Mouse (Mus musculus) layer of hippocampus, postnatal 14 days (tissue): ENCODE data around the gene Gpr68. TPM values are rescaled to one million over a fixed set of nuclear protein-coding genes. Genes with fewer than 3 reads are reported as not detected.

Experiments
- DNase-seq, 2 experiments: peaks; one replicate each; pipeline ENCODE4 v3.0.0; 2021 to 2022; ENCODE audit warnings: low spot score in 2 of 2, mixed read lengths in 1 of 2
- total RNA-seq, 2 experiments: library from RNA; stranded (reverse); gene quantifications; 2 replicates each; pipeline ENCODE4 v1.2.3; 2021

Gene Gpr68
- total RNA-seq, 2 experiments from 2014 or later = 20.8 to 24.4 TPM

DNA sequence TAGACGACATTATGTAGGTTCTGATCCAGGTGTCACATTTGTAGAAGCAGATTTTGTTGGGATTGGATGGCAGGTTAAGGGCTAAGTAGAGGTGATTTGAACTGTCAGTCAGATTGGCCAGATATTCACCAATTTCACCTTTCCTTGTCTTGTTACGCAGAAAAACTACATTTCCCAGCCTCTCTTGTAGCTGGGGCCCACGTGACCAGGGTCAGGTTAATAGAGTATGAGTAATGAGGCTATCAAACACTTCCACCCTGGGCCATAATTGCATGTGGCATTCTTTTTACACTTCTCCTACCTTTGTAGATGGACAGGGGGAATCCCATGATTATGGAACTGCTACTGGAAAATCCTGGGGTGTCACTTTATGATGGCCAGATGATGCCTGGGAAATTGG is 34.4 kb downstream of the Gpr68 start:
- DNase-seq = no peak

DNA sequence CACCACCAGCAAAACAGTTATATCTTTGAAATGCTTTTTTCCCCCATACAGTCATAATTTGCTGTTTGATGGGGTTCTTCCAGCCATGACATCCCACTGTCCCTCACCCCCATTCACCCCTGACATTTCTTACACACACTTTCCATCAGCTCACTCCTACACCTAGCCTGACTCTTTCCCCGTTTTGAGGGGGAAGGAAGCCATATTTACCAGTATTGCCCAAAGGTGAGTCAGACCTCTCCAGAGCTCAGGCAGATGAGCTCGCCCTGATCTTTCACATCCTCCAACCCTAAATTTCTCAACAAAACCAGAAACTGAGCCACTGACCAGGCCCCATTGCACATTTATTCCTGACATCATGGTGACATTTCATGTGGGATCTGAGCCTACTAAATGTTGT is 36.2 kb downstream of the Gpr68 start:
- no peak for DNase-seq

GRCm38 (mm10) chr12:100871234-100871633 is 36.8 kb downstream of the Gpr68 start:
- no peak for DNase-seq

- DNase-seq = no peak
These were observed 39.9 kb downstream of the Gpr68 start for GRCm38 (mm10) chr12:100868049-100868622.

DNA sequence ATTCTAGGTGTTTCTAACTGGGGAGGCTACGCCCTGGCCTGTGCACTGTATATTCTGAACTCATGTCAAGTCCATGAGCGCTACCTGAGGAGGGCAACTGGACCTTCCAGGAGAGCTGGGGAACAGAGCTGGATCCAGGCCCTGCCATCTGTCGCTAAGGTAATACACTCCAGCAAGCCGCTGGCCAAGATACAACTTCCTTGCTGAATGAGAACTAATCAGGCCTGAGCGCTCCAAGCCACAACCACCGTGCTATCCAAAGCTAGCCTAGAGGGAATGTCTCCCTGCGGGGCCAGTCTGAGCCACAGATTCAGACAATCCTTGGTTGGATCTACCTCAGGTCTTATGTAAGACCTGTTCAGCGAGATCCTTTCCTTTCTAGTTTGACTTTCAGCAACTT is 40.9 kb downstream of the Gpr68 start:
- DNase-seq = no peak

- no peak for DNase-seq
These were observed 42.4 kb downstream of the Gpr68 start for GRCm38 (mm10) chr12:100865509-100866078.

DNA sequence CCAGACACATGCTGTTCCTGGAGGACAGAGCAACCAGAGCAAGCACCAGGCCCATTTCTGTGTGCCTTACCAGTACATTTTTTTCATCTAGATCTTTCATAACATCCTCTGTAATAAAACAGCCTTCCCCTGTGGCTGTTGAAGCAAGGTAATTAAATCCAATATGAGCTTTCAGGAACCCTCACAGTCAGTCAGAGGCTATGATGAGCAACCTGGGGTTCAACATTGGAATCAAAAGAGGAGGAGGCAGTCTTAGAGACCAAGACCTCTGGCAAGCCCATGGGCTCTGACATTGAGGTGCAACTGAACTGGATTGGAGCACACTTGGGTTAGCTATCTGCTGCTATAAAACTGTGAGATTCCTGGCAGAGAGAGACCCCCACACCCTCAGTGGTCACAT is 42.9 kb downstream of the Gpr68 start:
- no peak for DNase-seq

DNA sequence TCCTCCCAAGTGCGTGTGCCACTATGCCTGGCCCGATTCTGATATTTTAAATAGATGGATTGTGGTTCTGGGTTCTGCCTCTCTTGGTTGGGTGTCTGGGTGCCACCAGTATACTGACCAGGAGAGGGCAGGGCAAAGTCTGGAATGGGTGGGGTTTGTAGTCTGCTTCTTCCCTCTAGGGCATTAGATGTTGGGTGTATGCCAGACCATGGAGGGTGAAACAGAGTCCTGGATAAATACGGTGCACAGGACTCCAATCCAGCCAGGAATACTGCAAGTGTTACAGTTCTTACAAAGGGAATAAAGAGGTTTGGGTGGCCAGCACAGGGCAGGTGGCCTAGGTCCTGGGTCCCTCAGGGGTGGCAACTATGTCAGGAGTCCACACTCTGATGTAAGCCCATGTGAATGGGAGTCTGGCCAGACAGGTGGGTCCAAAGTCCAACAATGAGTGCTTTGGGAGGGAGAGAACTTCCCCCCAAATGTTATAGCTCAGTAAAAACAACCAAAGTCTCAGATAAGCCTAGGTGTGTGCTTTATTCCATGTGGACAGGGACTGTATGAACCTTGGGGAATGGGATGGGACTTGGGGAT is 45.0 kb downstream of the Gpr68 start:
- DNase-seq = no peak

GRCm38 (mm10) chr12:100862272-100862671 is 45.7 kb downstream of the Gpr68 start:
- DNase-seq = no peak

DNA sequence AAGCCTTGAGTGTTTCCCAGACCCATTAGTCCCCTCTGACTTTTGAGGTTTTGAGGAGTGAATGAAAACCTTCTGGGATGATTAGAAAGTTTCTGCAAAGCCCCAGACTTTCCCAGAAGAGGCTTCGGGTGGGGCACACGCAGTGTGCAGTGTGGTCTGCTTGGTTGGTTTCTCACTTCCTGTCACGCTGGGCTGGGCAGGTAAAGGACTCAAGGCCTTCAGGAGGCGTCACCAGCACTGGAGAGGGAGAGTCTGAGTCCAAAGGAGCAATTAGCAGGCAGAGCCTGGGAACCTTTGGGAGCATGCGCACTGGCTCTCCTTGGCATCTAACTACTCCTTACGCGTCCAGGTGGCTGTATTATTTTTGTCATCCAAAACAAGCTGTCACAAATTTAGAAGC is 50.2 kb downstream of the Gpr68 start:
- DNase-seq = no peak

GRCm38 (mm10) chr12:100856337-100856736 is 51.7 kb downstream of the Gpr68 start:
- DNase-seq = no peak

DNA sequence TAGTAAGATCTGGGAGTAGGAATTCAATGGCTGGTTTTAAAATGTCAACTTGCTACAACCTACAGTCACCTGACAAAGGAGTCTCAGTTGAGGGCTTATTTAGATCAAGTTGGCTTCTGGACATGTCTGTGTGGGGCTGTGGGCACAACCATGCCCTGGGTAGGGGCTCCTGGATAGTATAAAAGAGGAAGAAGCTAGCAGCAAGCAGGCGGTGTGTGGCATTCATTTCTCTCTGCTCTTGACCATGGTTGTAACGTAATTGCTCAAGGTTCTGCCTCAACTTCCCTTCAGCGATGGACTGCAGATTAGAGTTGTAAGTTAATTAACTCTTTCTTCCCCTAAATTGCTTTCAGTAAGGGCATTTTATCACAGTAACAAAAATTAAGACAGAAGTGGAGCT is 55.6 kb downstream of the Gpr68 start:
- no peak for DNase-seq

GRCm38 (mm10) chr12:100849421-100850138 is 58.4 kb downstream of the Gpr68 start:
- DNase-seq = peak; percentile 52 to 84

DNA sequence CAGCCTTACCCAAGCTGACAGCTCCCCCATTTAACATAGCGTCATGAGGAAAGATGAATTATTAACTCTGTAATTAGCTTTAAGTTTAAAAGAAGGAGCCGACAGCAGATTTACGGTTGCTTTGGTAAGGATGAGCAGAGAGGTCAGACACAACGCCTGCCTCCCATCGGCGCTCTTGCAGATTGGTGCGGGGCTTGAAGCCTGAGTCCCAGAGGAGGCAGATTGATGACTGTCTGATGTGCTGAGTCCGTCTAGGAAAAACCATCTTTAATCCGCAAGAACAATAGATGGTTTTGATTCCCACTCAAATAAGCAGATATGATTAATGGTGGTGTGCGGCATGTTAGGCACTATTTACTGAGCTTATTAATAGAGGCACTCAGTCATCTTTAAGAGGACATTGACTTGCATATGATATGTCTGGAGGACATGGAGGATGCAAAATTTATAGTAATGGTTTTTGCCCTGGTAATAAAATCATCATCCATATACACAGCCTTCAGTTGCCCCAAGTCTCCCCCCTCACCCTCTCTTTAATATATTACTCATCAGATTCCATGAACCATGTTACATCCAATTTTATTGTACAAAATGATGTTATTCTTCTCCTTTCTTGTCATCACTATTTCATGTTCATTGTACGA is 60.4 kb downstream of the Gpr68 start:
- no peak for DNase-seq

- DNase-seq = no peak
These were observed 61.4 kb downstream of the Gpr68 start for GRCm38 (mm10) chr12:100846566-100846965.

DNA sequence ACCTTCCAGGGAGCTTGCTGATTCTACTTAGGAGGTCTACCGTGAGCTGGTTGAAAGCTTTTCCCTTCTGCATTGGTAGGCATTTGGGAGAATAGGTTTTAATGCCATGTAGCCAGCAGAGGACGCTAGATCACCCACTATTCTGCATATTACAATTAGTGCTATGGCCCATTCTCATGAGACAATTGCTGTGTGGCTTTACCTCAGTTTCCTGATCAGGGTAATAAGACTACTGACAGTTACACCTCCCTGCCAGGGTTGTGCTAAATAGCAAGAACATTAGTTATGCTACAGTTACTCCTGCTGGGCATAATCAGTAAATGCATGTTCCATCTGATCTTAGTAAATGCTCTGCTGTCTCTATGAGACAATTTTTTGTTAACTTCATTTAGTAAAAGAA is 62.2 kb downstream of the Gpr68 start:
- DNase-seq = no peak

- DNase-seq = no peak
These were observed 63.5 kb downstream of the Gpr68 start for GRCm38 (mm10) chr12:100844546-100844945.

- no peak for DNase-seq
These were observed 64.8 kb downstream of the Gpr68 start for GRCm38 (mm10) chr12:100843171-100843570.

- DNase-seq = peak; percentile 78 to 84
These were observed 66.7 kb downstream of the Gpr68 start for GRCm38 (mm10) chr12:100841211-100841792.

- DNase-seq = no peak
These were observed 68.1 kb downstream of the Gpr68 start for GRCm38 (mm10) chr12:100839926-100840325.

- no peak for DNase-seq
These were observed 68.9 kb downstream of the Gpr68 start for GRCm38 (mm10) chr12:100839079-100839600.
